Mouse (Mus musculus): Measurements from ENCODE around the gene Nfib.

- TF ChIP-seq POLR2A (IDR thresholded peaks at IDR 0.05; ENCODE audit: borderline replicate concordance, insufficient read depth, low read length) (no peak), CTCF (IDR thresholded peaks at IDR 0.05; ENCODE audit: borderline replicate concordance, insufficient read depth, low read depth, low read length) (no peak)
Measured at GRCm38 (mm10) chr4:82506731-82507331, 198.7 kb downstream of the Nfib start.
